Comparison of ENCODE assay signal across 9 mouse cellular contexts in genomic region chr3:31237936-31238335, GRCm38 (mm10).
DNase-seq lines count a peak whose midpoint lies in the region; ATAC-seq and TF ChIP-seq lines count a peak whose summit lies in the region.
"Had no signal": no experiment of that assay in that cellular context is flagged by ENCODE, and none has a peak within 500 bp of the region (broad histone marks: within the 10 kb centered on the region; RNA-seq: fewer than 3 reads in every experiment).

No protein-coding gene starts in this region.

- H3K4me3 ChIP-seq in layer of hippocampus, adult 2 months, result no peak overlapping the region
- H3K4me3 ChIP-seq in cortical plate, adult 2 months (ENCODE audit: insufficient read depth, low read length), result no peak overlapping the region
- H3K4me3 ChIP-seq: liver, embryonic 13.5 days had no signal

- no peak for ATAC-seq in CD4-positive, CD25-positive, alpha-beta regulatory T cell, adult 4 months

- H3K27ac ChIP-seq in layer of hippocampus, adult 2 months, result no peak overlapping the region
- no peak overlapping the region for H3K27ac ChIP-seq in cortical plate, adult 2 months (ENCODE audit: insufficient read depth, low read length)
- H3K27ac ChIP-seq: liver, embryonic 13.5 days had no signal

- no peak for TF ChIP-seq POLR2A in cortical plate, adult 2 months (IDR thresholded peaks at IDR 0.05; ENCODE audit: extremely low read depth, insufficient read depth, low read length)

- intact Hi-C loops in left cerebral cortex, postnatal 36 days (cut with DNase I), result no loop called here

- TF ChIP-seq CTCF in layer of hippocampus, adult 2 months (conservative IDR thresholded peaks at IDR 0.05), result peak; percentile 78
- TF ChIP-seq CTCF in cortical plate, adult 2 months (IDR thresholded peaks at IDR 0.05; ENCODE audit: extremely low read depth, insufficient read depth, low read length), result peak; percentile 53

- DNase-seq in layer of hippocampus, adult 2 months (ENCODE audit: low spot score in 2 of 2), result peak in 1 of 2 experiments; percentile 40
- DNase-seq in layer of hippocampus, adult 9-10 months (ENCODE audit: low spot score), result no peak
- peak; percentile 69 for DNase-seq in adrenal gland, postnatal 10 days
- peak; percentile 64 for DNase-seq in lung, postnatal 10 days
- DNase-seq in right cerebral cortex, postnatal 4 days, result no peak
- DNase-seq in left cerebral cortex, postnatal 36 days (ENCODE audit: low spot score in 2 of 2), result no peak
- DNase-seq: liver, embryonic 13.5 days had no signal

- no peaks in the 10 kb centered on the region for H3K4me1 ChIP-seq in cortical plate, adult 2 months (ENCODE audit: control insufficient read depth, insufficient read depth, low read length)
- H3K4me1 ChIP-seq: liver, embryonic 13.5 days had no signal

Comparison
In these comparisons a context has a peak if more than half of its experiments do, and no peak if none do; other contexts are left out.
1. DNase-seq: peak in adrenal gland, postnatal 10 days (single experiment) and lung, postnatal 10 days (single experiment); none in layer of hippocampus, adult 9-10 months (single experiment), right cerebral cortex, postnatal 4 days (single experiment) and left cerebral cortex, postnatal 36 days (0 of 2).